Mouse (Mus musculus) layer of hippocampus, adult 18-20 months (tissue): ENCODE measurements at regions not wholly inside any gene's neighbourhood (a gene's known extent, or its start where the extent isn't known, plus 50 kb on each side); places are given as distances from the start of the nearest gene placed in this dataset.

Experiments used
- DNase-seq, 2 experiments: peaks; one replicate each; pipeline ENCODE4 v3.0.0; 2022; ENCODE audit warnings: low spot score in 2 of 2

- DNase-seq: no peak
Observed at GRCm38 (mm10) chr13:26080302-26080701, 689.7 kb downstream of the Hdgfl1 start.

GRCm38 (mm10) chr13:26079362-26079761 lies 690.6 kb downstream of the Hdgfl1 start:
- no peak for DNase-seq

GRCm38 (mm10) chr13:26061322-26061721 lies 708.6 kb downstream of the Hdgfl1 start:
- DNase-seq: no peak

GRCm38 (mm10) chr13:26037699-26038098 lies 732.3 kb downstream of the Hdgfl1 start:
- no peak for DNase-seq

GRCm38 (mm10) chr13:26026386-26026785 lies 743.6 kb downstream of the Hdgfl1 start:
- DNase-seq: no peak

GRCm38 (mm10) chr13:26024696-26025095 lies 745.3 kb downstream of the Hdgfl1 start:
- DNase-seq: no peak

- no peak for DNase-seq
Observed at GRCm38 (mm10) chr13:26020491-26020890, 749.5 kb downstream of the Hdgfl1 start.

GRCm38 (mm10) chr13:26009131-26009530 lies 738.8 kb upstream of the Nrsn1 start:
- DNase-seq: peak; percentile 22 to 70

- no peak for DNase-seq
Observed at GRCm38 (mm10) chr13:26004768-26005560, 734.7 kb upstream of the Nrsn1 start.

GRCm38 (mm10) chr13:25993526-25993925 lies 723.2 kb upstream of the Nrsn1 start:
- no peak for DNase-seq

- DNase-seq: no peak
Observed at GRCm38 (mm10) chr13:25989067-25989756, 718.9 kb upstream of the Nrsn1 start.

GRCm38 (mm10) chr13:25984535-25984934 lies 714.2 kb upstream of the Nrsn1 start:
- DNase-seq: no peak

GRCm38 (mm10) chr13:25983659-25984058 lies 713.4 kb upstream of the Nrsn1 start:
- DNase-seq: no peak

GRCm38 (mm10) chr13:25978648-25979047 lies 708.3 kb upstream of the Nrsn1 start:
- DNase-seq: peak in 1 of 2 experiments; percentile 10

GRCm38 (mm10) chr13:25958592-25958991 lies 688.3 kb upstream of the Nrsn1 start:
- DNase-seq: no peak

GRCm38 (mm10) chr13:25958153-25958466 lies 687.8 kb upstream of the Nrsn1 start:
- no peak for DNase-seq

- DNase-seq: no peak
Observed at GRCm38 (mm10) chr13:25957451-25958152, 687.3 kb upstream of the Nrsn1 start.

GRCm38 (mm10) chr13:25937631-25938030 lies 667.3 kb upstream of the Nrsn1 start:
- no peak for DNase-seq

- DNase-seq: no peak
Observed at GRCm38 (mm10) chr13:25933783-25934182, 663.5 kb upstream of the Nrsn1 start.

- DNase-seq: peak; percentile 8 to 31
Observed at GRCm38 (mm10) chr13:25933246-25933645, 662.9 kb upstream of the Nrsn1 start.

- peak; percentile 36 to 73 for DNase-seq
Observed at GRCm38 (mm10) chr13:25932810-25933209, 662.5 kb upstream of the Nrsn1 start.

GRCm38 (mm10) chr13:25932365-25932764 lies 662.1 kb upstream of the Nrsn1 start:
- DNase-seq: no peak
